Mouse (Mus musculus): ENCODE results near the gene Vps45.
"Not testable (repeated sequence)": the region's sequence is repeated elsewhere in the genome, so short reads cannot be mapped to it uniquely, and the experiment has no call there.

Vps45 gene

GRCm38 (mm10) chr3:95994975-95995801 lies 63.1 kb downstream of the Vps45 start:
- peak; percentile 40 for DNase-seq

- peak; percentile 23 for DNase-seq
These were observed 63.9 kb downstream of the Vps45 start for GRCm38 (mm10) chr3:95994381-95994846.

GRCm38 (mm10) chr3:95993881-95994280 lies 64.4 kb downstream of the Vps45 start:
- peak; percentile 41 for DNase-seq

- DNase-seq = peak; percentile 34
These were observed 65.2 kb downstream of the Vps45 start for GRCm38 (mm10) chr3:95992990-95993603.

GRCm38 (mm10) chr3:95990413-95990941 lies 67.8 kb downstream of the Vps45 start:
- DNase-seq = no peak

GRCm38 (mm10) chr3:95988969-95989368 lies 69.3 kb downstream of the Vps45 start:
- peak; percentile 73 for DNase-seq

GRCm38 (mm10) chr3:95988138-95988537 lies 70.1 kb downstream of the Vps45 start:
- DNase-seq = no peak

- peak; percentile 29 for DNase-seq
These were observed 70.7 kb downstream of the Vps45 start for GRCm38 (mm10) chr3:95987386-95988110.

- no peak for DNase-seq
These were observed 71.3 kb downstream of the Vps45 start for GRCm38 (mm10) chr3:95986984-95987383.

- DNase-seq = peak; percentile 38
These were observed 72.2 kb downstream of the Vps45 start for GRCm38 (mm10) chr3:95986001-95986622.

- peak; percentile 52 for DNase-seq
These were observed 72.9 kb downstream of the Vps45 start for GRCm38 (mm10) chr3:95985209-95986000.

- DNase-seq = no peak
These were observed 76.1 kb downstream of the Vps45 start for GRCm38 (mm10) chr3:95982129-95982528.

GRCm38 (mm10) chr3:95980276-95980970 lies 77.8 kb downstream of the Vps45 start:
- DNase-seq = no peak

- no peak for DNase-seq
These were observed 80.0 kb downstream of the Vps45 start for GRCm38 (mm10) chr3:95978265-95978664.

GRCm38 (mm10) chr3:95977587-95977986 lies 80.7 kb downstream of the Vps45 start:
- DNase-seq = not testable (repeated sequence)

- DNase-seq = no peak
These were observed 81.2 kb downstream of the Vps45 start for GRCm38 (mm10) chr3:95977079-95977478.

GRCm38 (mm10) chr3:95972873-95973634 lies 85.2 kb downstream of the Vps45 start:
- peak; percentile 30 for DNase-seq

GRCm38 (mm10) chr3:95972251-95972872 lies 85.9 kb downstream of the Vps45 start:
- no peak for DNase-seq

GRCm38 (mm10) chr3:95970661-95971060 lies 87.6 kb downstream of the Vps45 start:
- DNase-seq = not testable (repeated sequence)

- no peak for DNase-seq
These were observed 89.0 kb downstream of the Vps45 start for GRCm38 (mm10) chr3:95969277-95969676.

All from lung, postnatal 14 days (tissue).